Mouse (Mus musculus): ENCODE data around the gene Cacnb1. TPM values are rescaled to one million over a fixed set of nuclear protein-coding genes. Genes with fewer than 3 reads are reported as not detected.

Cacnb1 gene
- polyA plus RNA-seq (2012; rRNA removed), result 8.5 and 8.9 TPM in 2 replicates

DNA sequence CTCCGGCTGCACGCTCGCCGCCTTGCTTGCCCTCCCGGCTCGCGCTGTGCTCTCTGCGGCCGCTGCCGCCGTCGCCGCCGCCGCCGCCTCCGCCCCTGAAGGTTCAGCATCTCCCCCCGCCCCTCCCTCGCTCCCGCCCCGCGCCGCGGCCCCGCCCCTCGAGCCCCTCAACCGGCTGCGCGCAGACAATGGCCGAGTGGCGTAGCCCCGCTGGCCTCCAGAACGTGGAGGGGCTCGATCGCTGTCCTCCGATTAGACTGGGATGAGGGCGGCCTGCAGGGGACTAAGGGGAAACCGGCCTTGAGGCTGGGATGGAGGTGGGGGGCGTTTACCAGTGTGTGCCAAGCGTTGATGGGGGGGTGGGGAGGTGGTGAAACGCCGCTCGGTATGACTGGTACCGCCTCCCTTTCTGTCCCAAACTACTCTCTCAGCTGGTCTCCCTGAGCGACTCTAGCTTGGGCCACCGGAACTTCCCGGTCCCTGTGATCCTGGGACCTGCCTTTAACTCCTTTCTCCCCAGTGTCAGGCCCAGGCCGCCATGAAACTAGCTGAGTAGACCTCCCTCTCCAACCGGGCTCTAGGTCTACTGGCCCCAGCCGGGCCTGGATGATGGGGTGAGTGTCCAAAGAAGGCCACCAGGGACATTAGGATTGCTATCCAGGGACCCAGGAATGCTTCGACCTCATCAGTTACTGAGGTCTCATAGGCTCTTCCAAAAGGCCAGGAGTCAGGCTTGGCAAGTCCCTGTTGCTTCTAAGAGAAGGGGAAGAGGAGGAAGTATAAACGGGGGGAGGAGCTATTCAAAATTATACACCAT, at the start of gene Cacnb1:
TSS of gene Cacnb1 (minus strand) at position 480 of the 817 bp plus-strand sequence.
- Histone ChIP-seq H3K27ac (ENCODE audit: insufficient read depth, low read length) (peak within 1 kb of the TSS; percentile 45), H3K36me3 (ENCODE audit: control insufficient read depth, insufficient read depth, low read length) (no peaks in the 10 kb centered on the region), H3K4me1 (ENCODE audit: control insufficient read depth, insufficient read depth, insufficient read length) (peaks cover 24% of the 10 kb centered on the region; the same call in 1 of the 2 replicates), H3K27me3 (ENCODE audit: control insufficient read depth, insufficient read depth, low read length) (no peaks in the 10 kb centered on the region), H3K4me3 (ENCODE audit: extremely low read depth, insufficient read depth, insufficient read length) (peak within 1 kb of the TSS; percentile 67)
- 2% methylated on average over 51 of the region's 52 CpGs for WGBS
- peak; percentile 10; the same call in 1 of the 2 replicates for TF ChIP-seq POLR2A (IDR thresholded peaks at IDR 0.05; ENCODE audit: low read depth, low read length)
- TF ChIP-seq CTCF (IDR thresholded peaks at IDR 0.05; ENCODE audit: extremely low read depth, insufficient read depth, insufficient read length, insufficient replicate concordance), result no peak
- DNase-seq (ENCODE audit: low read depth in 1 of 2, low spot score in 2 of 2), result peak in 1 of 2 experiments; percentile 55

GRCm38 (mm10) chr11:98067255-98067654, 44.4 kb upstream of the Cacnb1 start:
- 93% methylated on average over 21 of the region's 21 CpGs for WGBS
- DNase-seq (ENCODE audit: low read depth in 1 of 2, low spot score in 2 of 2), result no peak
- TF ChIP-seq CTCF (IDR thresholded peaks at IDR 0.05; ENCODE audit: extremely low read depth, insufficient read depth, insufficient read length, insufficient replicate concordance) (no peak), POLR2A (IDR thresholded peaks at IDR 0.05; ENCODE audit: low read depth, low read length) (no peak)

DNA sequence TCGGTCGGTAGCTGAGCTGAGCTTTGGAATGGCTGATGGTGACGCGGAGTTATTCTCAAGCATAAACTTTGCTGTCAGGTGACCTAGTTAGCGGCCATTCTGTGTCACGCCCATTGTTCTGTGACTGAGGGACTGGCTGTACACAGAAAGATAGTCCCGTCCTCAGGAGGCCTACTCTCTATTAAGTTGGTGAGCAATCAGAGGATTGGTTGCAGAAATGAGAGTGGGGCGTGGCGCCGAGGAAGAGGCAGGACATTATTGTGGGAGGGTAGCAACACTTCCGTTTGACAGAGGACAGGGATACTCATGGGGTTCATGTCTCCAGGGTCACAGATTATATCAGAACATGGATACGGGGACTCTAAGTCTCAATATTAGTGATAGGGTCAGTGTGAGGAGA, 43.4 kb upstream of the Cacnb1 start:
- 93% methylated on average over 12 of the region's 12 CpGs for WGBS
- Histone ChIP-seq H3K36me3 (ENCODE audit: control insufficient read depth, insufficient read depth, low read length) (no peaks in the 10 kb centered on the region), H3K4me3 (ENCODE audit: extremely low read depth, insufficient read depth, insufficient read length) (no peak overlapping the region), H3K27ac (ENCODE audit: insufficient read depth, low read length) (no peak overlapping the region), H3K4me1 (ENCODE audit: control insufficient read depth, insufficient read depth, insufficient read length) (no peaks in the 10 kb centered on the region), H3K27me3 (ENCODE audit: control insufficient read depth, insufficient read depth, low read length) (no peaks in the 10 kb centered on the region)
- TF ChIP-seq CTCF (IDR thresholded peaks at IDR 0.05; ENCODE audit: extremely low read depth, insufficient read depth, insufficient read length, insufficient replicate concordance), result no peak
- no peak for TF ChIP-seq POLR2A (IDR thresholded peaks at IDR 0.05; ENCODE audit: low read depth, low read length)
- DNase-seq (ENCODE audit: low read depth in 1 of 2, low spot score in 2 of 2), result no peak

More at GRCm38 (mm10) chr11:98067255-98067654, 44.4 kb upstream of the Cacnb1 start:
- Histone ChIP-seq H3K27ac (ENCODE audit: insufficient read depth, low read length) (no peak overlapping the region), H3K4me1 (ENCODE audit: control insufficient read depth, insufficient read depth, insufficient read length) (no peaks in the 10 kb centered on the region), H3K4me3 (ENCODE audit: extremely low read depth, insufficient read depth, insufficient read length) (no peak overlapping the region), H3K36me3 (ENCODE audit: control insufficient read depth, insufficient read depth, low read length) (no peaks in the 10 kb centered on the region), H3K27me3 (ENCODE audit: control insufficient read depth, insufficient read depth, low read length) (no peaks in the 10 kb centered on the region)

- Histone ChIP-seq H3K27me3 (ENCODE audit: control insufficient read depth, insufficient read depth, low read length) (no peaks in the 10 kb centered on the region), H3K36me3 (ENCODE audit: control insufficient read depth, insufficient read depth, low read length) (no peaks in the 10 kb centered on the region), H3K27ac (ENCODE audit: insufficient read depth, low read length) (no peak overlapping the region), H3K4me1 (ENCODE audit: control insufficient read depth, insufficient read depth, insufficient read length) (no peaks in the 10 kb centered on the region), H3K4me3 (ENCODE audit: extremely low read depth, insufficient read depth, insufficient read length) (no peak overlapping the region)
- DNase-seq (ENCODE audit: low read depth in 1 of 2, low spot score in 2 of 2), result no peak
- TF ChIP-seq POLR2A (IDR thresholded peaks at IDR 0.05; ENCODE audit: low read depth, low read length) (no peak), CTCF (IDR thresholded peaks at IDR 0.05; ENCODE audit: extremely low read depth, insufficient read depth, insufficient read length, insufficient replicate concordance) (no peak)
- 76% methylated on average over 6 of the region's 6 CpGs for whole genome bisulfite sequencing
These were observed 39.2 kb upstream of the Cacnb1 start for GRCm38 (mm10) chr11:98061904-98062562.

DNA sequence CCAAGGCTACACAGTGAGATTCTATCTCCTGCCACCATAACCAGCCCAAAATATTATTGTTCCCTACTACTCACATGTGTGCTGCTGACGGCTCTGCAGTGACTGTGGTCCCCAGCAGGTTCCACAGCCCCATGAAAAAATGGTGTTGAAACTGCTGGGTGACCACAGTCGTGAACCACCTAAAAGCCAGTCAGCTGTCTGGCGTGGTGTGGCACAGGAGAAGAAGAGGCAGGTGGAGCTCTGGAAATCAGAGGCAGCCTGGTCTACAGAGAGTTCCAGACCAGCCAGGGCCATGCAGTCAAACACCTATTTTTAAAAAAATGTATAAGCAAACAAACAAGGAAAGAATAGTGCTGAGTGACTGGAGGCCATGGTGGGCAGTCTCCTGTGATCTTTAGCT, 38.6 kb upstream of the Cacnb1 start:
- no peak overlapping the region for H3K27ac ChIP-seq (ENCODE audit: insufficient read depth, low read length)
- no peaks in the 10 kb centered on the region for H3K36me3 ChIP-seq (ENCODE audit: control insufficient read depth, insufficient read depth, low read length)
- no peaks in the 10 kb centered on the region for H3K27me3 ChIP-seq (ENCODE audit: control insufficient read depth, insufficient read depth, low read length)
- WGBS, result 52% methylated on average over 3 of the region's 3 CpGs
- no peaks in the 10 kb centered on the region for H3K4me1 ChIP-seq (ENCODE audit: control insufficient read depth, insufficient read depth, insufficient read length)
- TF ChIP-seq CTCF (IDR thresholded peaks at IDR 0.05; ENCODE audit: extremely low read depth, insufficient read depth, insufficient read length, insufficient replicate concordance) (no peak), POLR2A (IDR thresholded peaks at IDR 0.05; ENCODE audit: low read depth, low read length) (no peak)
- H3K4me3 ChIP-seq (ENCODE audit: extremely low read depth, insufficient read depth, insufficient read length), result no peak overlapping the region
- no peak for DNase-seq (ENCODE audit: low read depth in 1 of 2, low spot score in 2 of 2)

GRCm38 (mm10) chr11:98060104-98060692, 37.4 kb upstream of the Cacnb1 start:
- Histone ChIP-seq H3K27ac (ENCODE audit: insufficient read depth, low read length) (no peak overlapping the region), H3K36me3 (ENCODE audit: control insufficient read depth, insufficient read depth, low read length) (no peaks in the 10 kb centered on the region), H3K4me1 (ENCODE audit: control insufficient read depth, insufficient read depth, insufficient read length) (no peaks in the 10 kb centered on the region), H3K27me3 (ENCODE audit: control insufficient read depth, insufficient read depth, low read length) (no peaks in the 10 kb centered on the region), H3K4me3 (ENCODE audit: extremely low read depth, insufficient read depth, insufficient read length) (no peak overlapping the region)
- DNase-seq (ENCODE audit: low read depth in 1 of 2, low spot score in 2 of 2), result no peak
- no peak for TF ChIP-seq POLR2A (IDR thresholded peaks at IDR 0.05; ENCODE audit: low read depth, low read length)
- no peak for TF ChIP-seq CTCF (IDR thresholded peaks at IDR 0.05; ENCODE audit: extremely low read depth, insufficient read depth, insufficient read length, insufficient replicate concordance)
- WGBS, result 84% methylated on average over 5 of the region's 5 CpGs

Measured in spleen, adult 2 months (tissue).